Mouse (Mus musculus): ENCODE measurements around the gene Sult1b1. TPM values are rescaled to one million over a fixed set of nuclear protein-coding genes. Genes with fewer than 3 reads are reported as not detected.

Gene Sult1b1
- polyA plus RNA-seq (2014; fragmentation: Illumina TruSeq; extraction: RNeasy Lipid Tissue Mini Kit (QIAGEN cat#74804); ENCODE audit: low read depth, low replicate concordance) = 0.63 TPM

GRCm38 (mm10) chr5:87538111-87538510 is at the start of gene Sult1b1:
Sult1b1 (minus strand) TSS chr5:87538195.

DNA sequence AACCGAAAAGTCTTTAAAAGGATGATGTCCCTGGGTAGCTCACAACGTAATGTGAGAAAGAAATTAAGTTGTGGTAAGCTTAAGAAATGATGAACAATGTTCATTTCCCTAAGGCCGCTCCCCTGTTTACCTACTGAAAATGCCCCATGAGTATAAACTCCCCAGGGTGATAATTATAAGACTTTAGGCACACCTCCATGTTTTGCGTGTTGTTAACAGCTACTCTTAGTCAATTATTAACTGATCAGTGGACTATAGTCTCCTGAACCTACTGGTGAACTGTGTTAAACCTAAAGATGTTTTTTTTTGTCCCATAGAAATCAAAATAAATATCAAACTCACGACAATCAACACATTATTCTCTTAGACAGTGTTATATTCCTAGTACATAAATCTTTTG is 30.9 kb upstream of the Sult1b1 start, which contains the start of gene Sult1d1:
TSS of gene Sult1d1 (minus strand) at position 183 of the 400 bp plus-strand sequence.

DNA sequence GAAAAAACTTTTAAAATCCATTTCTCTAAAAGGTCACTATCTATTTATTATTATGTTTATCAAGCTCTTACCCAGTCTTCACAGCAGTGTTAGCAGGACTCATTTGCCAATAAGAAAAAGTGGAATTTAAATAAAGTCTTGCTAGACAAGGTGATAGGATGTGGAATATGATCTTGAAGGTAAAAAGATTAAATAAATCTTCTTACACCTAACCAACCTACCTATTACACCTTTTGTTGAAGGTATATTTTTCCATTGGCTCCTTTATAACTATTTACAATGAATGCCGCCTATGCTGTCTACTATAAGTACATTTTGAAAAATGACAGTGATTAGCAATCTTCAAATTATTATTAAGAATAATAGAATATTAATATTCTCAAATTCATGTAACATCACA is 47.2 kb downstream of the Sult1b1 start, which contains the start of gene Ugt2a1:
TSS of gene Ugt2a1 (minus strand) at position 101 of the 400 bp plus-strand sequence.

DNA sequence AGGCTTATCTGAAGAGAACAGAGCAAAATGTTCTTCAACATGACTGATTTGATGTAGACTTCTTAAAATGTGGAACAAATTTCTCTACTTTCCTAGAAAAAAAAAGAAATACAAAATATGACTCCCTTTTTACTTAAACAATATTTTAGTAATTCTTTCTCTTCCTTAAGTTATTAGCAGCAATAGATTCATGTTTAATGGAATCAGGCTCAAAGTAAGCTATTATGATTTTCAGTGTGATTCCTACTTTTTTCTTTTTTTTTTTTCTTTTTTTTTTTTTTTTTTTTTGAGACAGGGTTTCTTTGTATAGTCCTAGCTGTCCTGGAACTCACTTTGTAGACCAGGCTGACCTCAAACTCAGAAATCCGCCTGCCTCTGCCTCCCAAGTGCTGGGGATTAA is 51.3 kb downstream of the Sult1b1 start, which contains the start of gene Gm43638:
TSS of gene Gm43638 (minus strand) at position 101 of the 400 bp plus-strand sequence.

GRCm38 (mm10) chr5:87482160-87482559 is 55.8 kb downstream of the Sult1b1 start, which contains the start of gene Ugt2a2:
Ugt2a2 (minus strand) TSS chr5:87482260.

Other genes with a start within 250 kb of the Sult1b1 start
- 0.13 TPM for gene Ugt2a3, start 201.0 kb downstream of the Sult1b1 start, polyA plus RNA-seq (2014; fragmentation: Illumina TruSeq; extraction: RNeasy Lipid Tissue Mini Kit (QIAGEN cat#74804); ENCODE audit: low read depth, low replicate concordance)
- gene Ugt2b38, start 114.0 kb downstream of the Sult1b1 start, polyA plus RNA-seq (2014; fragmentation: Illumina TruSeq; extraction: RNeasy Lipid Tissue Mini Kit (QIAGEN cat#74804); ENCODE audit: low read depth, low replicate concordance) = not detected
- not detected for gene Ugt2a2, start 55.9 kb downstream of the Sult1b1 start, polyA plus RNA-seq (2014; fragmentation: Illumina TruSeq; extraction: RNeasy Lipid Tissue Mini Kit (QIAGEN cat#74804); ENCODE audit: low read depth, low replicate concordance)
- gene Gm43638, start 51.4 kb downstream of the Sult1b1 start, polyA plus RNA-seq (2014; fragmentation: Illumina TruSeq; extraction: RNeasy Lipid Tissue Mini Kit (QIAGEN cat#74804); ENCODE audit: low read depth, low replicate concordance) = not detected
- not detected for gene Ugt2a1, start 47.3 kb downstream of the Sult1b1 start, polyA plus RNA-seq (2014; fragmentation: Illumina TruSeq; extraction: RNeasy Lipid Tissue Mini Kit (QIAGEN cat#74804); ENCODE audit: low read depth, low replicate concordance)
- gene Sult1d1, start 30.8 kb upstream of the Sult1b1 start, polyA plus RNA-seq (2014; fragmentation: Illumina TruSeq; extraction: RNeasy Lipid Tissue Mini Kit (QIAGEN cat#74804); ENCODE audit: low read depth, low replicate concordance) = 0.50 TPM
- 76.8 TPM for gene Sult1e1, start 53.4 kb upstream of the Sult1b1 start, polyA plus RNA-seq (2014; fragmentation: Illumina TruSeq; extraction: RNeasy Lipid Tissue Mini Kit (QIAGEN cat#74804); ENCODE audit: low read depth, low replicate concordance)
- gene Csn1s1, start 128.0 kb upstream of the Sult1b1 start, polyA plus RNA-seq (2014; fragmentation: Illumina TruSeq; extraction: RNeasy Lipid Tissue Mini Kit (QIAGEN cat#74804); ENCODE audit: low read depth, low replicate concordance) = not detected
- 0.29 TPM for gene Csn2, start 161.4 kb upstream of the Sult1b1 start, polyA plus RNA-seq (2014; fragmentation: Illumina TruSeq; extraction: RNeasy Lipid Tissue Mini Kit (QIAGEN cat#74804); ENCODE audit: low read depth, low replicate concordance)
- gene Csn1s2a, start 236.4 kb upstream of the Sult1b1 start, polyA plus RNA-seq (2014; fragmentation: Illumina TruSeq; extraction: RNeasy Lipid Tissue Mini Kit (QIAGEN cat#74804); ENCODE audit: low read depth, low replicate concordance) = not detected